Mouse (Mus musculus) neural tube, embryonic 12.5 days (tissue): Measurements from ENCODE around the gene Gadd45b. TPM values are rescaled to one million over a fixed set of nuclear protein-coding genes. Genes with fewer than 3 reads are reported as not detected.

ENCODE experiments used
- ATAC-seq: fragments of 200-750 bp; cut with Nextera tagmentation; 2 replicates; pipeline ENCODE4 v1.8.0; 2017; ENCODE audit warnings: low read depth, mild to moderate bottlenecking, moderate TSS enrichment, moderate library complexity; ENCODE audit not compliant: low FRiP score
- H3K27ac ChIP-seq: fragments of 300-500 bp; sonication (generic); 2 replicates; pipeline ENCODE4 v1.5.1; 2016
- H3K27me3 ChIP-seq: fragments of 300-500 bp; sonication (generic); replicated peaks from 2 replicates; pipeline ENCODE4 v1.6.1; 2016; ENCODE audit warnings: mild to moderate bottlenecking
- H3K36me3 ChIP-seq: fragments of 300-500 bp; sonication (generic); 2 replicates; pipeline ENCODE4 v1.6.1; 2016; ENCODE audit warnings: mild to moderate bottlenecking
- H3K4me1 ChIP-seq: fragments of 300-500 bp; sonication (generic); 2 replicates; pipeline ENCODE4 v1.6.1; 2016
- H3K4me2 ChIP-seq: fragments of 300-500 bp; sonication (generic); replicated peaks from 2 replicates; pipeline ENCODE4 v1.6.1; 2016; ENCODE audit warnings: mild to moderate bottlenecking
- H3K4me3 ChIP-seq: fragments of 300-500 bp; sonication (generic); 2 replicates; pipeline ENCODE4 v1.5.1; 2016
- H3K9ac ChIP-seq: fragments of 300-500 bp; sonication (generic); 2 replicates; pipeline ENCODE4 v1.6.1; 2016; ENCODE audit warnings: mild to moderate bottlenecking
- H3K9me3 ChIP-seq: fragments of 300-500 bp; sonication (generic); 2 replicates; pipeline ENCODE4 v1.6.1; 2016; ENCODE audit warnings: mild to moderate bottlenecking
- WGBS: fragments of 180-500 bp; shearing (Covaris S2); methylation state at CpG from one replicate; pipeline ENCODE4 v1.1.7; 2016; 5-methylcytosine and 5-hydroxymethylcytosine counted together
- polyA plus RNA-seq: library from polyadenylated mRNA; unstranded; fragments of >200 nt; fragmentation: Nextera tagmentation; extraction: Ambion mirVana; gene quantifications from 2 replicates; pipeline ENCODE4 v1.2.1, GENCODE M21; 2016

Gadd45b gene
- polyA plus RNA-seq, 1 experiment from 2014 or later, result 8.0 TPM

- no peak overlapping the region for H3K4me3 ChIP-seq
- H3K27me3 ChIP-seq, result peaks cover 39% of the 10 kb centered on the region
- 42% methylated on average over 8 of the region's 8 CpGs for WGBS
- H3K9me3 ChIP-seq, result no peaks in the 10 kb centered on the region
- no peaks in the 10 kb centered on the region for H3K36me3 ChIP-seq
- no peak overlapping the region for H3K27ac ChIP-seq
- H3K4me2 ChIP-seq, result peak overlapping the region; percentile 64
- ATAC-seq, result no peak
- no peak overlapping the region for H3K9ac ChIP-seq
- peaks cover 51% of the 10 kb centered on the region for H3K4me1 ChIP-seq
Measured at GRCm38 (mm10) chr10:80940320-80940987, 10.6 kb downstream of the Gadd45b start.

DNA sequence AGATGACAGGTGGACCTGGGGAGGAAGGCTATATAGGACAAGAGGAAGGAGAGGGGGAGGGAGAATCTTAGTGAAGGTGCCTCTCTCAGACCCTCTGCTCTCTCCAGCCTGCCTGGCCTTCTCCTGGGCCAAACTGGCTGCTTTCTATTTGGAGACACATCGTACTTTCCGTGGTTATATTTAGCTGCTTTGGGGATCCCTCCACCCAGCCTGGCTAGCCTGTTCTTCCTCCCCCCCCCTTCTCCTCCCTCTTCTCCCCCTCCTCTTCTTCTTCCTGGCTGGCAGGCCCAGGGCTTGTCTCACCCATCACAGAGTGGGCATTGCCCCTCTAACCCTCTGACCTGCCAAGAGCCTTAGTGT is 11.1 kb downstream of the Gadd45b start:
- Histone ChIP-seq H3K4me1 (peaks cover 46% of the 10 kb centered on the region), H3K27ac (no peak overlapping the region), H3K27me3 (peaks cover 34% of the 10 kb centered on the region)

GRCm38 (mm10) chr10:80942919-80943318 is 13.0 kb downstream of the Gadd45b start:
- 63% methylated on average over 8 of the region's 8 CpGs for WGBS

More for the DNA sequence above, 11.1 kb downstream of the Gadd45b start:
- Histone ChIP-seq H3K4me2 (no peak overlapping the region), H3K9ac (no peak overlapping the region), H3K36me3 (no peaks in the 10 kb centered on the region), H3K4me3 (no peak overlapping the region), H3K9me3 (no peaks in the 10 kb centered on the region)
- ATAC-seq, result no peak
- WGBS, result 74% methylated on average over 2 of the region's 2 CpGs

DNA sequence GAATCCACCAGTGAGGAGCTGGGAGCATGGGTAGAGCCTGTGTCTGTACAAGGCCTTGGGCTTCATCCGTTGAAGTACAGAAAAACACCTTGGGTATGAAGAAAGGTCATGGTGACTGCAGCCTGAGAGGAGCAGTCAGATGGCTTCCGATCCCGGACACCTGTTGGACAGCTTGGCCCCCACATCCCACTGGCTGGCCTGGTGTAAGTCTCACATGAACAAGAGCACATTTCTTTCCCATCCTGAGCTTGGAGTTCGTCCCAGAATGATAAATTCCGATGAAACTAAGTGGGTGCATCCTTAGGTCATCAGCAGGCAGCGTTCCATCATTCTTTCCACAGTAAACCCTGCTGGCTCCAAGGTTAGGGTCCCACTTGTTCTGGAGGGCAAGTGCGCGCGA is 13.8 kb downstream of the Gadd45b start:
- Histone ChIP-seq H3K27ac (no peak overlapping the region), H3K9ac (no peak overlapping the region), H3K36me3 (no peaks in the 10 kb centered on the region), H3K4me3 (no peak overlapping the region), H3K4me2 (no peak overlapping the region), H3K4me1 (peaks cover 27% of the 10 kb centered on the region), H3K27me3 (peaks cover 9% of the 10 kb centered on the region), H3K9me3 (no peaks in the 10 kb centered on the region)
- WGBS, result 82% methylated on average over 9 of the region's 9 CpGs
- no peak for ATAC-seq

More at GRCm38 (mm10) chr10:80942919-80943318, 13.0 kb downstream of the Gadd45b start:
- no peak overlapping the region for H3K4me2 ChIP-seq
- H3K9me3 ChIP-seq, result no peaks in the 10 kb centered on the region
- no peaks in the 10 kb centered on the region for H3K36me3 ChIP-seq
- no peak for ATAC-seq
- H3K9ac ChIP-seq, result no peak overlapping the region
- peaks cover 15% of the 10 kb centered on the region for H3K27me3 ChIP-seq
- no peak overlapping the region for H3K4me3 ChIP-seq
- peaks cover 32% of the 10 kb centered on the region for H3K4me1 ChIP-seq
- H3K27ac ChIP-seq, result no peak overlapping the region

DNA sequence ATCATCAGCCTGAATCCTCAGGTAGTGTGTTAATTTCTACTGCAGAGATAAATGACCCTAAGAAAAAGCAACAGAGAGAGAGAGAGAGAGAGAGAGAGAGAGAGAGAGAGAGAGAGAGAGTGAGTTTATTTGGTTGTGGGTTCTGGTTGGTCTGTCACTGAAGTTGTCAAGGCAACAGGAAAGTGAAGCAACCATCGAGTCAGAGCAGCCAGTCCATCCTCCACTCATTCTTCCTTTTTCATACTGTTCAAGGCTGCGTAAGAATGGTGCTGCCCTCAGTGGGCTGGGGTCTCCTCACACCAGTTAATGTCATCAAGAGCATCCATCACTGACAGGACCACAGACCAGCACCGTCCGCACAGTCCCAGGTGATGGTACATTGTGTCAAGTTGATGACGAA is 14.4 kb downstream of the Gadd45b start:
- WGBS, result 86% methylated on average over 5 of the region's 5 CpGs
- no peak overlapping the region for H3K27ac ChIP-seq
- H3K4me1 ChIP-seq, result peaks cover 22% of the 10 kb centered on the region
- H3K27me3 ChIP-seq, result peaks cover 9% of the 10 kb centered on the region
- no peaks in the 10 kb centered on the region for H3K36me3 ChIP-seq
- H3K9me3 ChIP-seq, result no peaks in the 10 kb centered on the region
- H3K4me2 ChIP-seq, result no peak overlapping the region
- ATAC-seq, result no peak
- no peak overlapping the region for H3K9ac ChIP-seq
- no peak overlapping the region for H3K4me3 ChIP-seq

DNA sequence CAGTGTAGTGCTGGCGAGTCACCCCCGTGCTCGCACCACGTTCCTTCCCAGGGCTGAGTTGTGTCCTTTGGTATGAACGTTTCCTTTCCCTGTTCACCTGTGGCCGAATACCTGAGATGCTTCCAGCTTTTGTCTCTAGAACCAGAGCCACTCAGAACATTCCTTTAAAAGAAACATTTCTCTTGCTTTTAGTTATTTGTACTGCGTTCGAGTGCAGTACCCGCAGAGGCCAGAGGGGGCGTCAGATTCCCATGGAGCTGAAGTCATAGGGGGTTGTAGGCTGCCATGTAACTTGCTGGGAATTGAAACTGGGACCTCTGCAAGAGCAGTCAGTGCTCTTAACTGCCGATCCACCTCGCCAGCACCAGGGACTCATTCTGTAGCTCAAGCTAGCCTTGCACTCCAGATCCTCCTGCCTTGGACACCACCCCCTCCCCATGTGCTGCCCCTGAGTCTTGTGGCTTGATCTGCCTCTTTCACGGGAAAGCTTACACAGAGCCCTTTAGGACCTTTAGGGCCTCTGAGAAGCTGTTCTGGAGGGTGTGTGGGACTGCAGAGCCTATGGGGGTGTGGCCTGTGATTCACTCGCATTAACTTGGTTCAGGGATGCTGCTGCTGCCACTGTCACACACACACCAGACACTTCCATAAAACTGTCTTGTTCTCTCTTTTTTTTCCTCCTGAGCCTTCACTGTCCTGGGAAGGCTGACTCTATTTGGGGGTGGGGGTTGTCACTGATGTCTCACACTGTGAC is 17.0 kb downstream of the Gadd45b start:
- Histone ChIP-seq H3K4me1 (0 out of 2 replicates have a peak, but pooled peaks cover 7% of the 10 kb centered on the region), H3K27me3 (no peaks in the 10 kb centered on the region), H3K36me3 (no peaks in the 10 kb centered on the region), H3K4me3 (no peak overlapping the region), H3K9ac (no peak overlapping the region), H3K4me2 (no peak overlapping the region), H3K27ac (no peak overlapping the region), H3K9me3 (no peaks in the 10 kb centered on the region)
- ATAC-seq, result no peak
- 70% methylated on average over 14 of the region's 14 CpGs for WGBS

DNA sequence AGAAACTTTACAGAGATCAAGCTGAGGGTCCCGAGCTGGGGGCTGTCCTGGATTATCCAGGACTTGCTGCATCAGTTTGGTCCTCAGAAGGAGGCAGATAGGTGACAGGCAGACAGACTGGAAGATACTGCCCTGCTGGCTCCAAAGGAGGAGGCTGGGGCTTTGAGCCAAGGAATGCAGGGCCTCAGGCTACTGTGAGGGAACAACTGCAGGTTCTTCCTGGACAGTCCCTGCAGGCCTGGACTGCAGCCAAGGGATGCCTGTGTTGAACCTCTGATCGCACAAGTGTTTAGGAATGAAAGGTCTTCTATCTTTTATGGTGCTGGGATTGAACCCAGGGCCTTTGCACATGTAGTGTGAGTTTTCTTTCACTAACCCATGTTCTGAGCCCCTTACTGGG is 17.9 kb downstream of the Gadd45b start:
- H3K36me3 ChIP-seq, result no peaks in the 10 kb centered on the region
- 44% methylated on average over 2 of the region's 2 CpGs for WGBS
- H3K27me3 ChIP-seq, result no peaks in the 10 kb centered on the region
- H3K4me3 ChIP-seq, result no peak overlapping the region
- no peak overlapping the region for H3K9ac ChIP-seq
- no peaks in the 10 kb centered on the region for H3K9me3 ChIP-seq
- no peak overlapping the region for H3K4me2 ChIP-seq
- H3K27ac ChIP-seq, result no peak overlapping the region
- H3K4me1 ChIP-seq, result 0 out of 2 replicates have a peak, but pooled peaks cover 7% of the 10 kb centered on the region
- no peak for ATAC-seq

- no peaks in the 10 kb centered on the region for H3K27me3 ChIP-seq
- H3K4me1 ChIP-seq, result 0 out of 2 replicates have a peak, but pooled peaks cover 7% of the 10 kb centered on the region
- H3K9ac ChIP-seq, result no peak overlapping the region
- ATAC-seq, result no peak
- no peaks in the 10 kb centered on the region for H3K36me3 ChIP-seq
- 32% methylated on average over 6 of the region's 6 CpGs for WGBS
- no peak overlapping the region for H3K4me3 ChIP-seq
- no peaks in the 10 kb centered on the region for H3K9me3 ChIP-seq
- no peak overlapping the region for H3K4me2 ChIP-seq
- no peak overlapping the region for H3K27ac ChIP-seq
Measured at GRCm38 (mm10) chr10:80948570-80948969, 18.7 kb downstream of the Gadd45b start.

DNA sequence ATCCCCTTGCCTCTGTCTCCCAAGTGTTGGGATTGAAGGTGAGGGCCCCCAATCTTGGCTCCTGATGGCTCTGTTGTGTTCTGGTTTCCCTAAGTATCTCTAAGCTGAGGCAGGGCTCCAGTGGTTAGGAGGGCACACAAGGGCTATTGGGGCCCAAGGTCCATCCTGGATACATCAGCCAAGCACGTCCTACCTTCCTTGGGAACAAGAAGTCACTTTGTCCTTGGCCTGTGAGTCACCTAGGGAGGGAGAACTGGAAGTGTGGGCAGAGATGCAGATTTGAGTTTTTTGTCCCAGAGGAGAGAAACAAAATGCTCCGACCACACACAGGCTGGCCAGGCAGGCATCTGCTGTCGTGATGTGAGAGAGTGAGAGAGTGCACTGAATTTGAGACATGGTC is 19.2 kb downstream of the Gadd45b start:
- Histone ChIP-seq H3K27me3 (no peaks in the 10 kb centered on the region), H3K4me1 (0 out of 2 replicates have a peak, but pooled peaks cover 7% of the 10 kb centered on the region), H3K27ac (no peak overlapping the region), H3K4me2 (no peak overlapping the region), H3K9me3 (no peaks in the 10 kb centered on the region), H3K9ac (no peak overlapping the region), H3K36me3 (no peaks in the 10 kb centered on the region), H3K4me3 (no peak overlapping the region)
- no peak for ATAC-seq
- 85% methylated on average over 3 of the region's 3 CpGs for WGBS

DNA sequence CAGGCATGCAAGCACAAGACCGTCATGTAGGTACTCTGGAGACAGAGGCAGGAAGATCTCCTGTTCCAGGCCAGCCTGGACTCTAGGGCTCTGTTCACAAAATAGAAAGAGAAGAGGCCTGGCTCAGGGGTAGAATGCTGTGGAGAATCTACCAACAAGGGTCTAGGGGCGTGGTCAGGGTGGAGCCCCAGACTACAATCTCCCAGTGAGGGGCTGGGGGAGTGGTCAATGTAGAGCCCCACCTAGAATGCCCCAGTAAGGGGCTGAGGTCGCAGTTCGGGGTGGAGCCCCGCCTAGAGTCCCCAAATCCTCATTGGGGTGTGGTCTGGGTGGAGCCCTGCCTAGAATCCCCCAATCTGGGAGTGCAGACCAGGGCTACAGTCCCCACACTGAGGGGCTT is 20.4 kb downstream of the Gadd45b start:
- Histone ChIP-seq H3K27ac (no peak overlapping the region), H3K9ac (no peak overlapping the region), H3K9me3 (no peaks in the 10 kb centered on the region), H3K4me2 (no peak overlapping the region), H3K36me3 (no peaks in the 10 kb centered on the region), H3K27me3 (no peaks in the 10 kb centered on the region), H3K4me1 (peaks cover 7% of the 10 kb centered on the region; the same call in 1 of the 2 replicates), H3K4me3 (no peak overlapping the region)
- ATAC-seq, result no peak
- WGBS, result 28% methylated on average over 5 of the region's 5 CpGs

- H3K4me1 ChIP-seq, result peaks cover 7% of the 10 kb centered on the region; the same call in 1 of the 2 replicates
- 82% methylated on average over 10 of the region's 10 CpGs for WGBS
- no peaks in the 10 kb centered on the region for H3K27me3 ChIP-seq
- no peak overlapping the region for H3K9ac ChIP-seq
- H3K9me3 ChIP-seq, result no peaks in the 10 kb centered on the region
- H3K27ac ChIP-seq, result no peak overlapping the region
- no peak overlapping the region for H3K4me3 ChIP-seq
- H3K4me2 ChIP-seq, result no peak overlapping the region
- H3K36me3 ChIP-seq, result no peaks in the 10 kb centered on the region
- ATAC-seq, result no peak
Measured at GRCm38 (mm10) chr10:80951761-80952390, 22.0 kb downstream of the Gadd45b start.

DNA sequence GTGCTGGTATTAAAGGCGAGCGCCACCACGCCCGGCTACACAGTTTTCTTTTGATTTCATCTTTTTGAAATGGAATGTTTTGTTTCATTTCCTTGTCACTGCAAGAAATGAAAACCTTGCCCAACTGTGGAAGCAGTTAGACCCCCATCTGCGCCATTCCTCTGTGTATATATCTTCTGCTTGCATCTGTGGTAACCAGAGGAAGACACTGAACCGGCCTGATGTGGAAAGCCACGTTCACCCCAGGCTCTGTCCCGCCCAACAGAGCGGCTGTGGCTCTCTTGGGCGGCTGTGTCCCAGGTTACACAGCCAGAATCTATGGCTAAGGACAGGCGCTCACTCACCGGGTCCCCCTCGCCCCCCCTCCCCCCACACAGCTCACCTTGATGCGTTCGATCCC is 22.6 kb downstream of the Gadd45b start:
- H3K27me3 ChIP-seq, result no peaks in the 10 kb centered on the region
- no peaks in the 10 kb centered on the region for H3K9me3 ChIP-seq
- no peak overlapping the region for H3K4me2 ChIP-seq
- H3K4me3 ChIP-seq, result no peak overlapping the region
- no peaks in the 10 kb centered on the region for H3K36me3 ChIP-seq
- ATAC-seq, result no peak
- no peak overlapping the region for H3K9ac ChIP-seq
- 80% methylated on average over 15 of the region's 15 CpGs for WGBS
- H3K27ac ChIP-seq, result no peak overlapping the region
- H3K4me1 ChIP-seq, result peaks cover 6% of the 10 kb centered on the region; the same call in 1 of the 2 replicates
